Mouse (Mus musculus): ENCODE data around the gene Olfr523.
A peak's percentile ranks its signal among the peaks of the same experiment; 100 is the strongest.

The Olfr523 gene

GRCm38 (mm10) chr7:140184206-140184605 is 11.2 kb downstream of the Olfr523 start:
- DNase-seq = peak in 1 of 2 experiments; percentile 28

- DNase-seq = peak; percentile 68 to 82
Observed at GRCm38 (mm10) chr7:140186646-140187620, 13.9 kb downstream of the Olfr523 start.

- no peak for DNase-seq
Observed at GRCm38 (mm10) chr7:140187721-140188390, 14.8 kb downstream of the Olfr523 start.

- no peak for DNase-seq
Observed at GRCm38 (mm10) chr7:140188391-140189328, 15.6 kb downstream of the Olfr523 start.

GRCm38 (mm10) chr7:140190435-140190834 is 17.4 kb downstream of the Olfr523 start:
- no peak for DNase-seq

- no peak for DNase-seq
Observed at GRCm38 (mm10) chr7:140192445-140192844, 19.4 kb downstream of the Olfr523 start.

- DNase-seq = no peak
Observed at GRCm38 (mm10) chr7:140192851-140193250, 19.8 kb downstream of the Olfr523 start.

GRCm38 (mm10) chr7:140194031-140194430 is 21.0 kb downstream of the Olfr523 start:
- DNase-seq = no peak

- no peak for DNase-seq
Observed at GRCm38 (mm10) chr7:140196002-140196401, 23.0 kb downstream of the Olfr523 start.

- DNase-seq = no peak
Observed at GRCm38 (mm10) chr7:140201090-140201489, 28.1 kb downstream of the Olfr523 start.

- DNase-seq = no peak
Observed at GRCm38 (mm10) chr7:140205864-140206263, 32.8 kb downstream of the Olfr523 start, which contains the start of gene Olfr524. Gene Olfr524, minus strand, starts transcription at chr7:140205964.

GRCm38 (mm10) chr7:140206904-140207303 is 33.9 kb downstream of the Olfr523 start:
- no peak for DNase-seq

GRCm38 (mm10) chr7:140208153-140208552 is 35.1 kb downstream of the Olfr523 start:
- DNase-seq = no peak

- DNase-seq = peak in 1 of 2 experiments; percentile 25
Observed at GRCm38 (mm10) chr7:140208677-140209076, 35.7 kb downstream of the Olfr523 start.

- DNase-seq = no peak
Observed at GRCm38 (mm10) chr7:140213841-140214240, 40.8 kb downstream of the Olfr523 start.

- no peak for DNase-seq
Observed at GRCm38 (mm10) chr7:140217967-140218366, 45.0 kb downstream of the Olfr523 start, which contains the start of gene Cd163l1. Gene Cd163l1, plus strand, starts transcription at chr7:140218267.

- DNase-seq = no peak
Observed at GRCm38 (mm10) chr7:140219268-140219667, 46.3 kb downstream of the Olfr523 start.

- DNase-seq = no peak
Observed at GRCm38 (mm10) chr7:140220375-140220774, 47.4 kb downstream of the Olfr523 start.

GRCm38 (mm10) chr7:140224209-140224608 is 51.2 kb downstream of the Olfr523 start:
- no peak for DNase-seq

Measured in kidney, adult 8-10 months (tissue).